Comparison of ENCODE assay signal across 15 mouse cellular contexts in the genomic region with DNA sequence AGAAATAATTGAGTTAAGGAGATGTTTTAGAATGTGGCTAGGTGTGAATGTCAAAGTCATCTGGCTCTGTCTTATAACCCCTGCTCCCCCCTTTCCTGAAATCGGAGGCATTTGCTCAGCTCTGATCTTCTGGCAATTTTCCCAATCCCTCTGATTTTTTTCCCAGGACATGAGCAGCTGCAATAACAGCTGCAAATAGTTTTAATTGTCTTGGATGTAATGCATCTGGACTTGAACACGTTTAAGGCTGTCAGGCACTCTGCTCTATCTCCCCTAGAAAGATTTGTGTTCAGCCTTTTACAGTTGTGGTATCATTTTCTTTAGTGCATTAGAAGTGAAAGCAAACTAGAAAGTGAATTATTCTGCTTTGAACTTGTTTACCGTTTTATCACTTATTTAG.
DNase-seq lines count a peak whose midpoint lies in the region; ATAC-seq and TF ChIP-seq lines count a peak whose summit lies in the region.
"Had no signal": no experiment of that assay in that cellular context is flagged by ENCODE, and none has a peak within 500 bp of the region (broad histone marks: within the 10 kb centered on the region; RNA-seq: fewer than 3 reads in every experiment).

No protein-coding gene starts in this region.

- H3K4me3 ChIP-seq in embryonic facial prominence, embryonic 11.5 days (ENCODE audit: low read depth, low read length), result no peak overlapping the region
- no peak overlapping the region for H3K4me3 ChIP-seq in embryonic facial prominence, embryonic 10.5 days
- no peak overlapping the region for H3K4me3 ChIP-seq in intestine, embryonic 15.5 days (replicated peaks)
- no peak overlapping the region for H3K4me3 ChIP-seq in intestine, embryonic 16.5 days (ENCODE audit: low read length)
- H3K4me3 ChIP-seq in lung, embryonic 16.5 days (ENCODE audit: low read length), result no peak overlapping the region
- no peak overlapping the region for H3K4me3 ChIP-seq in liver, postnatal 0 days (ENCODE audit: low read depth, low read length)
- H3K4me3 ChIP-seq: hindbrain, embryonic 10.5 days; neural tube, embryonic 13.5 days had no signal

- H3K4me2 ChIP-seq in embryonic facial prominence, embryonic 11.5 days (ENCODE audit: low read depth, low read length), result no peak overlapping the region
- H3K4me2 ChIP-seq in intestine, embryonic 15.5 days (replicated peaks), result no peak overlapping the region
- H3K4me2 ChIP-seq in intestine, embryonic 16.5 days (ENCODE audit: low read depth, low read length), result no peak overlapping the region
- H3K4me2 ChIP-seq in lung, embryonic 16.5 days (ENCODE audit: low read depth, low read length), result no peak overlapping the region
- H3K4me2 ChIP-seq in liver, postnatal 0 days (ENCODE audit: low read depth, low read length), result no peak overlapping the region
- H3K4me2 ChIP-seq: neural tube, embryonic 13.5 days had no signal

- TF ChIP-seq CTCF in liver, postnatal 0 days (IDR thresholded peaks at IDR 0.05; ENCODE audit: low read depth), result no peak

- no peak for TF ChIP-seq EP300 in liver, postnatal 0 days (IDR thresholded peaks at IDR 0.05; ENCODE audit: low read depth)

- no peaks in the 10 kb centered on the region for H3K4me1 ChIP-seq in embryonic facial prominence, embryonic 11.5 days (ENCODE audit: control insufficient read depth, insufficient read depth, low read length)
- H3K4me1 ChIP-seq in embryonic facial prominence, embryonic 10.5 days, result peaks cover 16% of the 10 kb centered on the region
- H3K4me1 ChIP-seq in intestine, embryonic 15.5 days (replicated peaks), result no peaks in the 10 kb centered on the region
- H3K4me1 ChIP-seq in intestine, embryonic 16.5 days (ENCODE audit: control insufficient read depth, insufficient read depth, low read length), result no peaks in the 10 kb centered on the region
- H3K4me1 ChIP-seq in lung, embryonic 16.5 days (replicated peaks; ENCODE audit: control insufficient read depth, insufficient read depth, low read length), result no peaks in the 10 kb centered on the region
- no peaks in the 10 kb centered on the region for H3K4me1 ChIP-seq in liver, postnatal 0 days (ENCODE audit: insufficient read depth)
- H3K4me1 ChIP-seq: hindbrain, embryonic 10.5 days had no signal

- no peak overlapping the region for H3K27ac ChIP-seq in embryonic facial prominence, embryonic 11.5 days (replicated peaks; ENCODE audit: low read depth, low read length)
- H3K27ac ChIP-seq in embryonic facial prominence, embryonic 10.5 days (replicated peaks), result no peak overlapping the region
- no peak overlapping the region for H3K27ac ChIP-seq in intestine, embryonic 15.5 days
- H3K27ac ChIP-seq in intestine, embryonic 16.5 days (ENCODE audit: low read length), result no peak overlapping the region
- no peak overlapping the region for H3K27ac ChIP-seq in lung, embryonic 16.5 days (ENCODE audit: low read length)
- H3K27ac ChIP-seq in liver, postnatal 0 days (ENCODE audit: low read depth), result no peak overlapping the region
- H3K27ac ChIP-seq: hindbrain, embryonic 10.5 days; neural tube, embryonic 13.5 days; stomach, postnatal 0 days had no signal

- 49% methylated on average over 3 of the region's 3 CpGs for WGBS in embryonic facial prominence, embryonic 11.5 days
- 53% methylated on average over 3 of the region's 3 CpGs for WGBS in embryonic facial prominence, embryonic 10.5 days
- 41% methylated on average over 3 of the region's 3 CpGs for WGBS in intestine, embryonic 15.5 days
- 36% methylated on average over 3 of the region's 3 CpGs for whole genome bisulfite sequencing in intestine, embryonic 16.5 days
- WGBS in lung, embryonic 16.5 days, result 33% methylated on average over 3 of the region's 3 CpGs
- WGBS in liver, postnatal 0 days (ENCODE audit: insufficient replicate concordance), result 47% methylated on average over 3 of the region's 3 CpGs

- no peaks in the 10 kb centered on the region for H3K9me3 ChIP-seq in embryonic facial prominence, embryonic 11.5 days (replicated peaks; ENCODE audit: control insufficient read depth, low read length)
- H3K9me3 ChIP-seq in embryonic facial prominence, embryonic 10.5 days, result no peaks in the 10 kb centered on the region
- no peaks in the 10 kb centered on the region for H3K9me3 ChIP-seq in intestine, embryonic 15.5 days
- H3K9me3 ChIP-seq in intestine, embryonic 16.5 days (ENCODE audit: control insufficient read depth, low read length), result no peaks in the 10 kb centered on the region
- H3K9me3 ChIP-seq in lung, embryonic 16.5 days (ENCODE audit: control insufficient read depth, low read length), result no peaks in the 10 kb centered on the region
- no peaks in the 10 kb centered on the region for H3K9me3 ChIP-seq in liver, postnatal 0 days (ENCODE audit: low read length)
- H3K9me3 ChIP-seq: hindbrain, embryonic 10.5 days; neural tube, embryonic 13.5 days had no signal

- no peaks in the 10 kb centered on the region for H3K27me3 ChIP-seq in embryonic facial prominence, embryonic 11.5 days (ENCODE audit: control insufficient read depth, insufficient read depth, low read length)
- H3K27me3 ChIP-seq in embryonic facial prominence, embryonic 10.5 days (replicated peaks; ENCODE audit: low read depth, poor library complexity, severe bottlenecking), result no peaks in the 10 kb centered on the region
- no peaks in the 10 kb centered on the region for H3K27me3 ChIP-seq in intestine, embryonic 15.5 days (replicated peaks)
- H3K27me3 ChIP-seq in intestine, embryonic 16.5 days (replicated peaks; ENCODE audit: control insufficient read depth, insufficient read depth, low read length), result no peaks in the 10 kb centered on the region
- H3K27me3 ChIP-seq in lung, embryonic 16.5 days (ENCODE audit: control insufficient read depth, insufficient read depth, low read depth, low read length), result no peaks in the 10 kb centered on the region
- no peaks in the 10 kb centered on the region for H3K27me3 ChIP-seq in liver, postnatal 0 days (ENCODE audit: insufficient read depth, low read length)
- H3K27me3 ChIP-seq: neural tube, embryonic 13.5 days had no signal

- peak; percentile 49 for DNase-seq in embryonic facial prominence, embryonic 11.5 days (ENCODE audit: low spot score)
- no peak for DNase-seq in embryonic facial prominence, embryonic 10.5 days (ENCODE audit: low spot score)
- no peak for DNase-seq in lung, postnatal 4 days
- DNase-seq in skeletal muscle tissue, adult 2 months (ENCODE audit: low read depth, low spot score), result peak; percentile 21
- no peak for DNase-seq in liver, postnatal 0 days
- DNase-seq: cerebellum, adult 11-12 months; left cerebral cortex, postnatal 4 days; spleen, adult 18-20 months; thymus, postnatal 4 days had no signal

- no peak overlapping the region for H3K9ac ChIP-seq in embryonic facial prominence, embryonic 11.5 days (replicated peaks; ENCODE audit: low read length)
- H3K9ac ChIP-seq in intestine, embryonic 15.5 days, result no peak overlapping the region
- no peak overlapping the region for H3K9ac ChIP-seq in intestine, embryonic 16.5 days (ENCODE audit: low read depth, low read length)
- no peak overlapping the region for H3K9ac ChIP-seq in lung, embryonic 16.5 days (ENCODE audit: low read length)
- H3K9ac ChIP-seq in liver, postnatal 0 days (replicated peaks), result no peak overlapping the region
- H3K9ac ChIP-seq: neural tube, embryonic 13.5 days had no signal

- no peak for ATAC-seq in embryonic facial prominence, embryonic 11.5 days (replicated peaks; ENCODE audit: insufficient number of reproducible peaks, low FRiP score, low TSS enrichment, low read depth)
- ATAC-seq in intestine, embryonic 15.5 days, result peak; percentile 39; the same call in 1 of the 2 replicates
- no peak for ATAC-seq in intestine, embryonic 16.5 days
- peak; percentile 71; the same call in 1 of the 2 replicates for ATAC-seq in lung, embryonic 16.5 days (ENCODE audit: low read depth)
- ATAC-seq in liver, postnatal 0 days, result no peak

- H3K36me3 ChIP-seq in embryonic facial prominence, embryonic 11.5 days (replicated peaks; ENCODE audit: control insufficient read depth, insufficient read depth, low read depth, low read length), result no peaks in the 10 kb centered on the region
- H3K36me3 ChIP-seq in embryonic facial prominence, embryonic 10.5 days (replicated peaks), result no peaks in the 10 kb centered on the region
- H3K36me3 ChIP-seq in intestine, embryonic 15.5 days, result no peaks in the 10 kb centered on the region
- no peaks in the 10 kb centered on the region for H3K36me3 ChIP-seq in intestine, embryonic 16.5 days (ENCODE audit: control insufficient read depth, insufficient read depth, low read length)
- no peaks in the 10 kb centered on the region for H3K36me3 ChIP-seq in lung, embryonic 16.5 days (ENCODE audit: control insufficient read depth, insufficient read depth, low read length)
- H3K36me3 ChIP-seq in liver, postnatal 0 days (replicated peaks; ENCODE audit: insufficient read depth, low read length), result no peaks in the 10 kb centered on the region
- H3K36me3 ChIP-seq: hindbrain, embryonic 10.5 days; neural tube, embryonic 13.5 days had no signal

Comparison
In these comparisons a context has a peak if more than half of its experiments do, and no peak if none do; other contexts are left out.
1. ATAC-seq: peak in intestine, embryonic 15.5 days (single experiment) and lung, embryonic 16.5 days (single experiment); none in embryonic facial prominence, embryonic 11.5 days (single experiment), intestine, embryonic 16.5 days (single experiment) and liver, postnatal 0 days (single experiment).
2. DNase-seq: peak in embryonic facial prominence, embryonic 11.5 days (single experiment) and skeletal muscle tissue, adult 2 months (single experiment); none in embryonic facial prominence, embryonic 10.5 days (single experiment), lung, postnatal 4 days (0 of 2) and liver, postnatal 0 days (single experiment).